12 mouse cellular contexts compared by ENCODE assay signal in genomic region chr10:84554291-84555009, GRCm38 (mm10). TPM values are rescaled to one million over a fixed set of nuclear protein-coding genes. Genes with fewer than 3 reads are reported as not detected.
A peak's percentile ranks its signal among the peaks of the same experiment; 100 is the strongest.
DNase-seq lines count a peak whose midpoint lies in the region; ATAC-seq and TF ChIP-seq lines count a peak whose summit lies in the region.
"Had no signal": no experiment of that assay in that cellular context is flagged by ENCODE, and none has a peak within 500 bp of the region (broad histone marks: within the 10 kb centered on the region; RNA-seq: fewer than 3 reads in every experiment).

No protein-coding gene starts in this region.

- no peak overlapping the region for H3K9ac ChIP-seq in stomach, postnatal 0 days (ENCODE audit: low read length)
- H3K9ac ChIP-seq: midbrain, embryonic 15.5 days had no signal

- TF ChIP-seq EP300 in stomach, postnatal 0 days (optimal IDR thresholded peaks at IDR 0.05): no peak

- no peaks in the 10 kb centered on the region for H3K27me3 ChIP-seq in stomach, postnatal 0 days (ENCODE audit: control insufficient read depth, insufficient read depth, low read length)
- H3K27me3 ChIP-seq: midbrain, embryonic 15.5 days; Patski had no signal

- TF ChIP-seq CTCF in stomach, postnatal 0 days (IDR thresholded peaks at IDR 0.05; ENCODE audit: low read depth): no peak

- H3K4me2 ChIP-seq in stomach, postnatal 0 days (replicated peaks; ENCODE audit: low read depth): no peak overlapping the region
- H3K4me2 ChIP-seq: midbrain, embryonic 15.5 days had no signal

- no peaks in the 10 kb centered on the region for H3K4me1 ChIP-seq in stomach, postnatal 0 days (replicated peaks; ENCODE audit: control insufficient read depth, insufficient read depth)
- H3K4me1 ChIP-seq: midbrain, embryonic 15.5 days had no signal

- H3K4me3 ChIP-seq in stomach, postnatal 0 days (ENCODE audit: low read depth, low read length): no peak overlapping the region
- H3K4me3 ChIP-seq: forebrain, embryonic 10.5 days; midbrain, embryonic 15.5 days had no signal

- H3K36me3 ChIP-seq in stomach, postnatal 0 days (ENCODE audit: control insufficient read depth, insufficient read depth, low read length): no peaks in the 10 kb centered on the region
- H3K36me3 ChIP-seq: forebrain, embryonic 10.5 days; midbrain, embryonic 15.5 days had no signal

- 35% methylated on average over 6 of the region's 6 CpGs for WGBS in stomach, postnatal 0 days

- peak; percentile 58; the same call in 1 of the 2 replicates for ATAC-seq in common myeloid progenitor, adult 5-6 weeks (replicated peaks; ENCODE audit: low read depth, poor library complexity, severe bottlenecking)
- peak; percentile 91 for ATAC-seq in stomach, postnatal 0 days (ENCODE audit: low FRiP score, low TSS enrichment)
- ATAC-seq: inflammation-experienced regulatory T-cells, adult 6 months; midbrain, embryonic 15.5 days; Patski had no signal

- H3K9me3 ChIP-seq in stomach, postnatal 0 days (ENCODE audit: control insufficient read depth, low read length): 0 out of 2 replicates have a peak, but pooled peaks cover 3% of the 10 kb centered on the region
- H3K9me3 ChIP-seq: midbrain, embryonic 15.5 days had no signal

- peak; percentile 69 to 71 for DNase-seq in spleen, postnatal 36 days (ENCODE audit: low spot score in 2 of 2)
- DNase-seq in spleen, postnatal 4 days (ENCODE audit: low spot score in 2 of 2): no peak
- peak; percentile 43 to 60 for DNase-seq in kidney, postnatal 4 days
- DNase-seq in stomach, postnatal 0 days (ENCODE audit: low spot score): peak; percentile 41
- DNase-seq in urinary bladder, adult 2 months (ENCODE audit: low spot score): no peak
- DNase-seq in cerebellum, postnatal 10 days: no peak
- DNase-seq: gastrocnemius, postnatal 36 days had no signal

- H3K27ac ChIP-seq in stomach, postnatal 0 days (replicated peaks): peak overlapping the region; percentile 53; the same call in 1 of the 2 replicates
- H3K27ac ChIP-seq: forebrain, embryonic 10.5 days; midbrain, embryonic 15.5 days had no signal

RNA-seq across cellular contexts. Expression of gene Ckap4, which starts 20.6 kb away (rescaled TPM):
- 32.7 and 35.9 TPM in 2 replicates for total RNA-seq in common myeloid progenitor, adult 5-6 weeks (2017)
- polyA plus RNA-seq in stomach, postnatal 0 days (2015; fragmentation: Nextera tagmentation; extraction: Ambion mirVana): 55.7 and 59.2 TPM in 2 replicates
- 43.0 and 45.3 TPM in 2 replicates for polyA plus RNA-seq in urinary bladder, adult 2 months (2012; rRNA removed)

RNA-seq across cellular contexts. Expression of gene Tcp11l2, which starts 22.0 kb away (rescaled TPM):
- 11.2 and 21.0 TPM in 2 replicates for total RNA-seq in common myeloid progenitor, adult 5-6 weeks (2017)
- 16.3 and 19.5 TPM in 2 replicates for polyA plus RNA-seq in stomach, postnatal 0 days (2015; fragmentation: Nextera tagmentation; extraction: Ambion mirVana)
- 28.7 and 30.1 TPM in 2 replicates for polyA plus RNA-seq in urinary bladder, adult 2 months (2012; rRNA removed)

Comparison
In these comparisons a context has a peak if more than half of its experiments do, and no peak if none do; other contexts are left out.
1. DNase-seq: peak in spleen, postnatal 36 days (2 of 2), kidney, postnatal 4 days (2 of 2) and stomach, postnatal 0 days (single experiment); none in spleen, postnatal 4 days (0 of 2), urinary bladder, adult 2 months (single experiment) and cerebellum, postnatal 10 days (0 of 2).